Mouse (Mus musculus) midbrain, postnatal 0 days (tissue): ENCODE measurements around the gene Dcdc2a. TPM values are rescaled to one million over a fixed set of nuclear protein-coding genes. Genes with fewer than 3 reads are reported as not detected.

ENCODE experiments used
- ATAC-seq: fragments of 200-750 bp; cut with Nextera tagmentation; 2 replicates; pipeline ENCODE4 v1.8.0; 2017; ENCODE audit warnings: moderate number of reproducible peaks, mild to moderate bottlenecking, moderate TSS enrichment, moderate library complexity; ENCODE audit not compliant: low FRiP score
- DNase-seq: peaks from one replicate; pipeline ENCODE4 v3.0.0-alpha.2; 2015; ENCODE audit warnings: low spot score
- H3K27ac ChIP-seq: fragments of 300-500 bp; sonication (generic); 2 replicates; pipeline ENCODE4 v1.5.1; 2014; ENCODE audit warnings: low read depth, mild to moderate bottlenecking, low read length, mixed read lengths
- H3K27me3 ChIP-seq: fragments of 300-500 bp; sonication (generic); 2 replicates; pipeline ENCODE4 v1.6.1; 2014; ENCODE audit warnings: low read length, control low read depth, mixed read lengths; ENCODE audit not compliant: insufficient read depth
- H3K36me3 ChIP-seq: fragments of 300-500 bp; sonication (generic); 2 replicates; pipeline ENCODE4 v1.6.1; 2014; ENCODE audit warnings: low read length, control low read depth, mixed read lengths; ENCODE audit not compliant: insufficient read depth
- H3K4me1 ChIP-seq: fragments of 300-500 bp; sonication (generic); 2 replicates; pipeline ENCODE4 v1.6.1; 2014; ENCODE audit warnings: mild to moderate bottlenecking, control low read depth, antibody characterized with exemption, low read length, mixed read lengths; ENCODE audit not compliant: insufficient read depth
- H3K4me2 ChIP-seq: fragments of 300-500 bp; sonication (generic); 2 replicates; pipeline ENCODE4 v1.6.1; 2014; ENCODE audit warnings: low read depth, mild to moderate bottlenecking, low read length, mixed read lengths; ENCODE audit not compliant: poor library complexity, severe bottlenecking
- H3K4me3 ChIP-seq: fragments of 300-500 bp; sonication (generic); 2 replicates; pipeline ENCODE4 v1.5.1; 2014; ENCODE audit warnings: low read depth, mild to moderate bottlenecking, low read length, moderate library complexity
- H3K9ac ChIP-seq: fragments of 300-500 bp; sonication (generic); replicated peaks from 2 replicates; pipeline ENCODE4 v1.6.1; 2014; ENCODE audit warnings: mild to moderate bottlenecking, low read length, moderate library complexity, mixed read lengths; ENCODE audit not compliant: poor library complexity, severe bottlenecking
- H3K9me3 ChIP-seq: fragments of 300-500 bp; sonication (generic); 2 replicates; pipeline ENCODE4 v1.6.1; 2016; ENCODE audit warnings: low read length, control low read depth
- CTCF ChIP-seq: IDR thresholded peaks from 2 replicates; pipeline ENCODE4 v1.5.1; 2016; ENCODE audit warnings: antibody characterized with exemption, mild to moderate bottlenecking
- WGBS: fragments of 180-500 bp; shearing (Covaris S2); extraction: QIAGEN DNeasy Blood & Tissue Kit; methylation state at CpG from one replicate; pipeline ENCODE4 v1.1.7; 2014; 5-methylcytosine and 5-hydroxymethylcytosine counted together
- polyA plus RNA-seq: library from polyadenylated mRNA; unstranded; fragments of >200 nt; fragmentation: Nextera tagmentation; extraction: Ambion mirVana; gene quantifications from 2 replicates; pipeline ENCODE4 v1.2.1, GENCODE M21; 2015
- total RNA-seq: library from RNA; depleted of rRNA; stranded (reverse); fragments of >200 nt; gene quantifications from 2 replicates; pipeline ENCODE4 v1.2.3, GENCODE M21; 2014

Gene Dcdc2a
- total and polyA plus RNA-seq, 2 experiments from 2014 or later, result 1.5 to 8.0 TPM

GRCm38 (mm10) chr13:25159917-25160316 lies 104.1 kb downstream of the Dcdc2a start:
- Histone ChIP-seq H3K9ac (no peak overlapping the region), H3K4me3 (no peak overlapping the region), H3K4me2 (no peak overlapping the region), H3K9me3 (no peaks in the 10 kb centered on the region), H3K27me3 (no peaks in the 10 kb centered on the region), H3K36me3 (no peaks in the 10 kb centered on the region), H3K4me1 (no peaks in the 10 kb centered on the region), H3K27ac (no peak overlapping the region)
- no peak for TF ChIP-seq CTCF
- DNase-seq (no peak), ATAC-seq (no peak)
- WGBS, result 56% methylated on average over 2 of the region's 2 CpGs

GRCm38 (mm10) chr13:25160804-25161203 lies 105.0 kb downstream of the Dcdc2a start:
- DNase-seq (no peak), ATAC-seq (no peak)
- 69% methylated on average over 2 of the region's 2 CpGs for WGBS
- TF ChIP-seq CTCF, result no peak
- Histone ChIP-seq H3K27ac (no peak overlapping the region), H3K4me3 (no peak overlapping the region), H3K4me1 (no peaks in the 10 kb centered on the region), H3K9ac (no peak overlapping the region), H3K27me3 (no peaks in the 10 kb centered on the region), H3K36me3 (no peaks in the 10 kb centered on the region), H3K9me3 (no peaks in the 10 kb centered on the region), H3K4me2 (no peak overlapping the region)

GRCm38 (mm10) chr13:25162594-25162993 lies 106.8 kb downstream of the Dcdc2a start:
- 86% methylated on average over 3 of the region's 3 CpGs for WGBS
- no peak overlapping the region for H3K9ac ChIP-seq
- ATAC-seq (no peak), DNase-seq (no peak)
- no peaks in the 10 kb centered on the region for H3K27me3 ChIP-seq
- no peak overlapping the region for H3K4me3 ChIP-seq
- no peaks in the 10 kb centered on the region for H3K36me3 ChIP-seq
- no peaks in the 10 kb centered on the region for H3K4me1 ChIP-seq
- no peak for TF ChIP-seq CTCF
- H3K4me2 ChIP-seq, result no peak overlapping the region
- no peaks in the 10 kb centered on the region for H3K9me3 ChIP-seq
- H3K27ac ChIP-seq, result no peak overlapping the region

- ATAC-seq, result no peak
- H3K9ac ChIP-seq, result no peak overlapping the region
- 77% methylated on average over 3 of the region's 3 CpGs for WGBS
Measured at GRCm38 (mm10) chr13:25168891-25169290, 113.1 kb downstream of the Dcdc2a start.

GRCm38 (mm10) chr13:25177835-25178234 lies 122.0 kb downstream of the Dcdc2a start:
- no peak for TF ChIP-seq CTCF
- Histone ChIP-seq H3K4me2 (no peak overlapping the region), H3K36me3 (no peaks in the 10 kb centered on the region), H3K9me3 (no peaks in the 10 kb centered on the region), H3K4me1 (no peaks in the 10 kb centered on the region), H3K27ac (no peak overlapping the region), H3K4me3 (no peak overlapping the region), H3K27me3 (no peaks in the 10 kb centered on the region), H3K9ac (no peak overlapping the region)
- DNase-seq (no peak), ATAC-seq (no peak)
- 88% methylated on average over 1 of the region's 1 CpGs for WGBS

More at GRCm38 (mm10) chr13:25168891-25169290, 113.1 kb downstream of the Dcdc2a start:
- Histone ChIP-seq H3K4me1 (no peaks in the 10 kb centered on the region), H3K9me3 (no peaks in the 10 kb centered on the region), H3K27me3 (no peaks in the 10 kb centered on the region), H3K4me3 (no peak overlapping the region), H3K36me3 (no peaks in the 10 kb centered on the region), H3K27ac (no peak overlapping the region), H3K4me2 (no peak overlapping the region)
- DNase-seq, result no peak
- TF ChIP-seq CTCF, result no peak

- Histone ChIP-seq H3K27me3 (no peaks in the 10 kb centered on the region), H3K36me3 (no peaks in the 10 kb centered on the region), H3K4me3 (no peak overlapping the region), H3K27ac (no peak overlapping the region), H3K9ac (no peak overlapping the region), H3K9me3 (no peaks in the 10 kb centered on the region), H3K4me2 (no peak overlapping the region), H3K4me1 (no peaks in the 10 kb centered on the region)
- ATAC-seq (no peak), DNase-seq (no peak)
- WGBS, result 80% methylated on average over 4 of the region's 4 CpGs
- no peak for TF ChIP-seq CTCF
Measured at GRCm38 (mm10) chr13:25178236-25179001, 122.6 kb downstream of the Dcdc2a start.
